Mouse (Mus musculus): ENCODE data around the gene Vwa3a. TPM values are rescaled to one million over a fixed set of nuclear protein-coding genes. Genes with fewer than 3 reads are reported as not detected.

Gene Vwa3a
- polyA plus RNA-seq, 1 experiment from 2014 or later = 1.4 TPM

- no peaks in the 10 kb centered on the region for H3K27me3 ChIP-seq
- no peak overlapping the region for H3K4me3 ChIP-seq
- H3K4me2 ChIP-seq (replicated peaks) = no peak overlapping the region
- WGBS = 89% methylated on average over 8 of the region's 8 CpGs
- no peak overlapping the region for H3K9ac ChIP-seq
- 0 out of 2 replicates have a peak, but pooled peaks cover 6% of the 10 kb centered on the region for H3K36me3 ChIP-seq
- H3K27ac ChIP-seq = no peak overlapping the region
- no peaks in the 10 kb centered on the region for H3K9me3 ChIP-seq (replicated peaks)
- peaks cover 15% of the 10 kb centered on the region for H3K4me1 ChIP-seq
- no peak for ATAC-seq (ENCODE audit: low FRiP score)
Observed at GRCm38 (mm10) chr7:120721456-120721855, 17.7 kb upstream of the Vwa3a start.

- Histone ChIP-seq H3K36me3 (0 out of 2 replicates have a peak, but pooled peaks cover 6% of the 10 kb centered on the region), H3K4me3 (no peak overlapping the region), H3K4me2 (replicated peaks) (no peak overlapping the region), H3K9ac (no peak overlapping the region), H3K27me3 (no peaks in the 10 kb centered on the region), H3K27ac (no peak overlapping the region), H3K4me1 (peaks cover 15% of the 10 kb centered on the region), H3K9me3 (replicated peaks) (no peaks in the 10 kb centered on the region)
- WGBS = 94% methylated on average over 4 of the region's 4 CpGs
- no peak for ATAC-seq (ENCODE audit: low FRiP score)
Observed at GRCm38 (mm10) chr7:120722063-120722462, 17.1 kb upstream of the Vwa3a start.

GRCm38 (mm10) chr7:120722839-120723278 lies 16.3 kb upstream of the Vwa3a start:
- H3K9me3 ChIP-seq (replicated peaks) = no peaks in the 10 kb centered on the region
- H3K27me3 ChIP-seq = no peaks in the 10 kb centered on the region
- H3K4me3 ChIP-seq = no peak overlapping the region
- H3K36me3 ChIP-seq = peaks cover 7% of the 10 kb centered on the region; the same call in 1 of the 2 replicates
- H3K9ac ChIP-seq = no peak overlapping the region
- 52% methylated on average over 8 of the region's 8 CpGs for WGBS
- H3K27ac ChIP-seq = no peak overlapping the region
- H3K4me2 ChIP-seq (replicated peaks) = no peak overlapping the region
- 0 out of 2 replicates have a peak, but pooled peaks have one; percentile 26 for ATAC-seq (ENCODE audit: low FRiP score)
- peaks cover 15% of the 10 kb centered on the region for H3K4me1 ChIP-seq

- no peak for ATAC-seq (ENCODE audit: low FRiP score)
- WGBS = 86% methylated on average over 3 of the region's 3 CpGs
- Histone ChIP-seq H3K27ac (no peak overlapping the region), H3K4me2 (replicated peaks) (no peak overlapping the region), H3K36me3 (peaks cover 15% of the 10 kb centered on the region; the same call in 1 of the 2 replicates), H3K4me3 (no peak overlapping the region), H3K27me3 (no peaks in the 10 kb centered on the region), H3K4me1 (peaks cover 11% of the 10 kb centered on the region), H3K9ac (no peak overlapping the region), H3K9me3 (replicated peaks) (no peaks in the 10 kb centered on the region)
Observed at GRCm38 (mm10) chr7:120727581-120727980, 11.5 kb upstream of the Vwa3a start.

- no peak for ATAC-seq (ENCODE audit: low FRiP score)
- 88% methylated on average over 5 of the region's 5 CpGs for WGBS
- Histone ChIP-seq H3K4me2 (replicated peaks) (no peak overlapping the region), H3K27me3 (no peaks in the 10 kb centered on the region), H3K9ac (no peak overlapping the region), H3K4me1 (peaks cover under 1% of the 10 kb centered on the region; the same call in 1 of the 2 replicates), H3K4me3 (no peak overlapping the region), H3K27ac (no peak overlapping the region), H3K36me3 (peaks cover 16% of the 10 kb centered on the region; the same call in 1 of the 2 replicates), H3K9me3 (replicated peaks) (no peaks in the 10 kb centered on the region)
Observed at GRCm38 (mm10) chr7:120729635-120730034, 9.5 kb upstream of the Vwa3a start.

- no peak overlapping the region for H3K27ac ChIP-seq
- H3K4me2 ChIP-seq (replicated peaks) = no peak overlapping the region
- H3K9me3 ChIP-seq (replicated peaks) = no peaks in the 10 kb centered on the region
- ATAC-seq (ENCODE audit: low FRiP score) = no peak
- H3K27me3 ChIP-seq = no peaks in the 10 kb centered on the region
- WGBS = 89% methylated on average over 7 of the region's 7 CpGs
- H3K4me1 ChIP-seq = no peaks in the 10 kb centered on the region
- no peak overlapping the region for H3K9ac ChIP-seq
- H3K4me3 ChIP-seq = no peak overlapping the region
- peaks cover 14% of the 10 kb centered on the region; the same call in 1 of the 2 replicates for H3K36me3 ChIP-seq
Observed at GRCm38 (mm10) chr7:120732906-120733305, 6.2 kb upstream of the Vwa3a start.

GRCm38 (mm10) chr7:120739558-120740101 lies 512 bp downstream of the Vwa3a start:
- no peak overlapping the region for H3K27ac ChIP-seq

GRCm38 (mm10) chr7:120743366-120744351 lies 4.5 kb downstream of the Vwa3a start:
- no peak overlapping the region for H3K4me2 ChIP-seq (replicated peaks)
- H3K27ac ChIP-seq = no peak overlapping the region
- H3K9ac ChIP-seq = no peak overlapping the region
- peaks cover 10% of the 10 kb centered on the region for H3K4me1 ChIP-seq
- 76% methylated on average over 14 of the region's 14 CpGs for WGBS
- ATAC-seq (ENCODE audit: low FRiP score) = no peak
- H3K27me3 ChIP-seq = no peaks in the 10 kb centered on the region
- H3K36me3 ChIP-seq = no peaks in the 10 kb centered on the region
- H3K4me3 ChIP-seq = no peak overlapping the region
- H3K9me3 ChIP-seq (replicated peaks) = no peaks in the 10 kb centered on the region

More at GRCm38 (mm10) chr7:120739558-120740101, 512 bp downstream of the Vwa3a start:
- H3K4me3 ChIP-seq = no peak overlapping the region
- H3K36me3 ChIP-seq = peaks cover 5% of the 10 kb centered on the region; the same call in 1 of the 2 replicates
- WGBS = 10% methylated on average over 5 of the region's 5 CpGs
- peaks cover 10% of the 10 kb centered on the region for H3K4me1 ChIP-seq
- ATAC-seq (ENCODE audit: low FRiP score) = no peak
- H3K4me2 ChIP-seq (replicated peaks) = no peak overlapping the region
- no peak overlapping the region for H3K9ac ChIP-seq
- no peaks in the 10 kb centered on the region for H3K27me3 ChIP-seq
- no peaks in the 10 kb centered on the region for H3K9me3 ChIP-seq (replicated peaks)

- Histone ChIP-seq H3K4me2 (replicated peaks) (no peak overlapping the region), H3K4me3 (no peak overlapping the region), H3K27ac (no peak overlapping the region), H3K9ac (no peak overlapping the region), H3K4me1 (peaks cover 5% of the 10 kb centered on the region), H3K9me3 (replicated peaks) (no peaks in the 10 kb centered on the region), H3K36me3 (no peaks in the 10 kb centered on the region), H3K27me3 (no peaks in the 10 kb centered on the region)
- WGBS = 87% methylated on average over 6 of the region's 6 CpGs
- ATAC-seq (ENCODE audit: low FRiP score) = no peak
Observed at GRCm38 (mm10) chr7:120744606-120745005, 5.5 kb downstream of the Vwa3a start.

GRCm38 (mm10) chr7:120746029-120746428 lies 6.9 kb downstream of the Vwa3a start:
- no peak overlapping the region for H3K4me3 ChIP-seq
- no peaks in the 10 kb centered on the region for H3K36me3 ChIP-seq
- H3K9me3 ChIP-seq (replicated peaks) = no peaks in the 10 kb centered on the region
- H3K4me2 ChIP-seq (replicated peaks) = no peak overlapping the region
- H3K4me1 ChIP-seq = no peaks in the 10 kb centered on the region
- 85% methylated on average over 3 of the region's 3 CpGs for WGBS
- ATAC-seq (ENCODE audit: low FRiP score) = no peak
- no peak overlapping the region for H3K9ac ChIP-seq
- no peaks in the 10 kb centered on the region for H3K27me3 ChIP-seq
- H3K27ac ChIP-seq = no peak overlapping the region

- no peak for ATAC-seq (ENCODE audit: low FRiP score)
- H3K4me1 ChIP-seq = no peaks in the 10 kb centered on the region
- H3K9me3 ChIP-seq (replicated peaks) = no peaks in the 10 kb centered on the region
- no peak overlapping the region for H3K4me2 ChIP-seq (replicated peaks)
- H3K27me3 ChIP-seq = no peaks in the 10 kb centered on the region
- no peak overlapping the region for H3K9ac ChIP-seq
- H3K27ac ChIP-seq = no peak overlapping the region
- 90% methylated on average over 5 of the region's 5 CpGs for WGBS
- no peak overlapping the region for H3K4me3 ChIP-seq
- H3K36me3 ChIP-seq = no peaks in the 10 kb centered on the region
Observed at GRCm38 (mm10) chr7:120746821-120747220, 7.7 kb downstream of the Vwa3a start.

- Histone ChIP-seq H3K9me3 (replicated peaks) (no peaks in the 10 kb centered on the region), H3K4me1 (no peaks in the 10 kb centered on the region), H3K4me3 (no peak overlapping the region), H3K9ac (no peak overlapping the region), H3K27ac (no peak overlapping the region), H3K27me3 (no peaks in the 10 kb centered on the region), H3K36me3 (no peaks in the 10 kb centered on the region), H3K4me2 (replicated peaks) (no peak overlapping the region)
- no peak for ATAC-seq (ENCODE audit: low FRiP score)
Observed at GRCm38 (mm10) chr7:120748478-120748877, 9.4 kb downstream of the Vwa3a start.

All from hindbrain, embryonic 12.5 days (tissue).